ENCODE assay signal across 13 mouse cellular contexts in the genomic region with DNA sequence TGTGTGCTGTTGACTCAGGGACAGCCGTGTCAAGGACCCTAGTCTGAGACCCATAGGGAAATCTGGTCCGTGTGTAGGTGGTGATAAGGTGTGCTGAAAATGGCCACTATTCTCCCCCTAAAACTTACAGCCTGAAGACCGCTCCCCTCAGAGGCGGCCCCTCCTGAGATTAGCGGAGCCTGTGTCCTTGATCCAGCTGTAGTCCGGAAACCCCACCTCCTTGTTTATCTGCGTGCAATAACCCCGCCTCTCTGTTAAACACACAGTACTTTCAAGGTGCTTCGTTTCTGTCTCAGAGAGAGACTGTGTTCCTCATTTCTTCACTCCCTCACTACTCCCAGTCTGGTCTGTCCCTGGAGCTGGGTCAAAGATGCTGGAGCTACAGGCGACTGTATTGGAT. TPM values are rescaled to one million over a fixed set of nuclear protein-coding genes. Genes with fewer than 3 reads are reported as not detected.
DNase-seq lines count a peak whose midpoint lies in the region; ATAC-seq lines count a peak whose summit lies in the region.
"Had no signal": no experiment of that assay in that cellular context is flagged by ENCODE, and none has a peak within 500 bp of the region (broad histone marks: within the 10 kb centered on the region; RNA-seq: fewer than 3 reads in every experiment).

No protein-coding gene starts in this region.

- H3K36me3 ChIP-seq in liver, embryonic 16.5 days (ENCODE audit: control insufficient read depth, insufficient read depth): no peaks in the 10 kb centered on the region
- H3K36me3 ChIP-seq: embryonic facial prominence, embryonic 12.5 days had no signal

- no peaks in the 10 kb centered on the region; the same call in 1 of the 2 replicates for H3K4me1 ChIP-seq in liver, embryonic 16.5 days (ENCODE audit: control insufficient read depth, low read depth, low read length)
- H3K4me1 ChIP-seq: embryonic facial prominence, embryonic 12.5 days had no signal

- no peak overlapping the region for H3K27ac ChIP-seq in liver, embryonic 16.5 days (ENCODE audit: low read length)
- H3K27ac ChIP-seq: embryonic facial prominence, embryonic 12.5 days had no signal

- WGBS in liver, embryonic 16.5 days (ENCODE audit: insufficient replicate concordance): 13% methylated on average over 10 of the region's 10 CpGs

- H3K4me3 ChIP-seq in liver, embryonic 16.5 days (ENCODE audit: low read depth, low read length): no peak overlapping the region
- H3K4me3 ChIP-seq: embryonic facial prominence, embryonic 12.5 days had no signal

- no peak overlapping the region for H3K9ac ChIP-seq in liver, embryonic 16.5 days (ENCODE audit: low read depth, low read length)
- H3K9ac ChIP-seq: embryonic facial prominence, embryonic 12.5 days had no signal

- ATAC-seq in liver, embryonic 16.5 days (ENCODE audit: low read depth): peak; percentile 30; the same call in 1 of the 2 replicates
- ATAC-seq: midbrain, embryonic 16.5 days had no signal

- intact Hi-C loops in gastrocnemius, postnatal 14 days (cut with DNase I; ENCODE audit: low total_unique reads): no loop called here
- intact Hi-C loops in gastrocnemius, postnatal 36 days (cut with DNase I): no loop called here

- DNase-seq in gastrocnemius, postnatal 14 days: peak; percentile 2
- no peak for DNase-seq in gastrocnemius, postnatal 36 days
- DNase-seq in A20 (ENCODE audit: low read depth, low spot score): peak; percentile 37
- peak; percentile 68 for DNase-seq in T-cell, adult 2 months (ENCODE audit: low spot score)
- DNase-seq in urinary bladder, postnatal 36 days (ENCODE audit: low spot score in 2 of 2): no peak
- no peak for DNase-seq in kidney, postnatal 4 days
- DNase-seq in urinary bladder, adult 18-20 months (ENCODE audit: low spot score in 2 of 2): no peak

- H3K9me3 ChIP-seq in liver, embryonic 16.5 days (replicated peaks; ENCODE audit: control insufficient read depth, low read length): no peaks in the 10 kb centered on the region
- H3K9me3 ChIP-seq: embryonic facial prominence, embryonic 12.5 days had no signal

- peak overlapping the region; percentile 6; the same call in 1 of the 2 replicates for H3K4me2 ChIP-seq in liver, embryonic 16.5 days (ENCODE audit: low read depth, low read length)
- H3K4me2 ChIP-seq: embryonic facial prominence, embryonic 12.5 days had no signal

- peaks cover under 1% of the 10 kb centered on the region; the same call in 1 of the 2 replicates for H3K27me3 ChIP-seq in liver, embryonic 16.5 days (ENCODE audit: control insufficient read depth, insufficient read depth, low read depth, low read length)

RNA-seq across cellular contexts. Expression of gene Fmnl1, which starts 6.5 kb away (rescaled TPM):
- 1 to 10 TPM; 6.7 to 7.3 TPM for total RNA-seq in gastrocnemius, postnatal 14 days (2021)
- 1 to 10 TPM; 3.6 to 5.6 TPM for total RNA-seq in gastrocnemius, postnatal 36 days (2021)
- 5.2 and 6.3 TPM in 2 replicates for polyA plus RNA-seq in liver, embryonic 16.5 days (2015; fragmentation: Nextera tagmentation; extraction: Ambion mirVana)

RNA-seq across cellular contexts. Expression of gene Hexim2, which starts 32.2 kb away (rescaled TPM):
- 1 to 10 TPM; 2.7 to 3.8 TPM for total RNA-seq in gastrocnemius, postnatal 14 days (2021)
- total RNA-seq in gastrocnemius, postnatal 36 days (2021): 1 to 10 TPM; 2.1 to 2.9 TPM
- polyA plus RNA-seq in liver, embryonic 16.5 days (2015; fragmentation: Nextera tagmentation; extraction: Ambion mirVana): 5.2 and 5.7 TPM in 2 replicates

RNA-seq across cellular contexts. Expression of gene 1700023F06Rik, which starts 44.0 kb away (rescaled TPM):
- not detected for total RNA-seq in gastrocnemius, postnatal 14 days (2021)
- not detected for total RNA-seq in gastrocnemius, postnatal 36 days (2021)
- polyA plus RNA-seq in liver, embryonic 16.5 days (2015; fragmentation: Nextera tagmentation; extraction: Ambion mirVana): not detected in 2 replicates
- total RNA-seq: ES-E14 had no signal

RNA-seq across cellular contexts. Expression of gene Hexim1, which starts 48.4 kb away (rescaled TPM):
- 10 to 100 TPM; 20.7 to 21.5 TPM for total RNA-seq in gastrocnemius, postnatal 14 days (2021)
- 10 to 100 TPM; 14.7 to 17.0 TPM for total RNA-seq in gastrocnemius, postnatal 36 days (2021)
- 1.7 and 1.9 TPM in 2 replicates for polyA plus RNA-seq in liver, embryonic 16.5 days (2015; fragmentation: Nextera tagmentation; extraction: Ambion mirVana)

RNA-seq across cellular contexts. Expression of gene Spata32, which starts 53.8 kb away (rescaled TPM):
- not detected for total RNA-seq in gastrocnemius, postnatal 14 days (2021)
- total RNA-seq in gastrocnemius, postnatal 36 days (2021): not detected
- not detected in 2 replicates for polyA plus RNA-seq in liver, embryonic 16.5 days (2015; fragmentation: Nextera tagmentation; extraction: Ambion mirVana)
- total RNA-seq: ES-E14 had no signal
- polyA plus RNA-seq: embryonic facial prominence, embryonic 12.5 days; intestine, embryonic 14.5 days; limb, embryonic 14.5 days had no signal

Comparison
In these comparisons a context has a peak if more than half of its experiments do, and no peak if none do; other contexts are left out.
1. DNase-seq: peak in gastrocnemius, postnatal 14 days (single experiment), A20 (single experiment) and T-cell, adult 2 months (single experiment); none in gastrocnemius, postnatal 36 days (0 of 2), urinary bladder, postnatal 36 days (0 of 2), kidney, postnatal 4 days (0 of 2) and urinary bladder, adult 18-20 months (0 of 2).